Mouse (Mus musculus): ENCODE results near the gene Lsm4.

GRCm38 (mm10) chr8:70709794-70710193 is 36.7 kb downstream of the Lsm4 start:
- no peak for TF ChIP-seq POLR2A (IDR thresholded peaks at IDR 0.05; ENCODE audit: extremely low read depth, insufficient read depth, low read length)
- TF ChIP-seq CTCF (IDR thresholded peaks at IDR 0.05; ENCODE audit: low read depth, low read length), result no peak

Measured in liver, adult 2 months (tissue).